Mouse (Mus musculus) cerebellum, adult 9-10 months (tissue): ENCODE results near the gene Oser1.

Experiments
- DNase-seq: peaks from one replicate; pipeline ENCODE4 v3.0.0; 2022

Oser1 gene

GRCm38 (mm10) chr2:163398770-163399169 is 25.7 kb downstream of the Oser1 start:
- no peak for DNase-seq

- DNase-seq, result no peak
Observed at GRCm38 (mm10) chr2:163397905-163398304, 26.6 kb downstream of the Oser1 start, which contains the start of gene Jph2. Gene Jph2, minus strand, starts transcription at chr2:163397993.

- no peak for DNase-seq
Observed at GRCm38 (mm10) chr2:163397071-163397470, 27.4 kb downstream of the Oser1 start.

GRCm38 (mm10) chr2:163394977-163395376 is 29.5 kb downstream of the Oser1 start:
- no peak for DNase-seq

GRCm38 (mm10) chr2:163393976-163394375 is 30.5 kb downstream of the Oser1 start:
- no peak for DNase-seq

- no peak for DNase-seq
Observed at GRCm38 (mm10) chr2:163393241-163393640, 31.3 kb downstream of the Oser1 start.

GRCm38 (mm10) chr2:163392436-163392835 is 32.1 kb downstream of the Oser1 start:
- DNase-seq, result no peak

- DNase-seq, result no peak
Observed at GRCm38 (mm10) chr2:163386423-163387190, 37.9 kb downstream of the Oser1 start.

- DNase-seq, result no peak
Observed at GRCm38 (mm10) chr2:163385126-163385525, 39.4 kb downstream of the Oser1 start.

- no peak for DNase-seq
Observed at GRCm38 (mm10) chr2:163381246-163381645, 43.3 kb downstream of the Oser1 start.

GRCm38 (mm10) chr2:163379366-163379765 is 45.1 kb downstream of the Oser1 start:
- DNase-seq, result no peak

GRCm38 (mm10) chr2:163376082-163376481 is 48.4 kb downstream of the Oser1 start:
- DNase-seq, result no peak

- DNase-seq, result no peak
Observed at GRCm38 (mm10) chr2:163375468-163375867, 49.0 kb downstream of the Oser1 start.

GRCm38 (mm10) chr2:163372627-163373026 is 51.9 kb downstream of the Oser1 start:
- DNase-seq, result no peak

GRCm38 (mm10) chr2:163370175-163370574 is 54.3 kb downstream of the Oser1 start:
- DNase-seq, result no peak

- DNase-seq, result no peak
Observed at GRCm38 (mm10) chr2:163364785-163365541, 59.5 kb downstream of the Oser1 start.

GRCm38 (mm10) chr2:163362940-163363921 is 61.3 kb downstream of the Oser1 start:
- no peak for DNase-seq

GRCm38 (mm10) chr2:163360858-163361623 is 63.5 kb downstream of the Oser1 start:
- no peak for DNase-seq

- no peak for DNase-seq
Observed at GRCm38 (mm10) chr2:163359253-163359652, 65.2 kb downstream of the Oser1 start.

GRCm38 (mm10) chr2:163358662-163359061 is 65.8 kb downstream of the Oser1 start:
- DNase-seq, result no peak

GRCm38 (mm10) chr2:163356113-163356840 is 68.2 kb downstream of the Oser1 start:
- DNase-seq, result no peak
